Mouse (Mus musculus): Measurements from ENCODE around the gene Olfr1413.
A peak's percentile ranks its signal among the peaks of the same experiment; 100 is the strongest.

The Olfr1413 gene

GRCm38 (mm10) chr1:92571022-92571421 lies at the start of gene Olfr1413:
Gene Olfr1413, plus strand, starts transcription at chr1:92571322.
- no peak for DNase-seq

- peak; percentile 55 to 61 for DNase-seq
These were observed 49.7 kb upstream of the Olfr1413 start for GRCm38 (mm10) chr1:92521376-92521775.

GRCm38 (mm10) chr1:92523764-92524163 lies 47.4 kb upstream of the Olfr1413 start:
- no peak for DNase-seq

- DNase-seq = no peak
These were observed 34.1 kb upstream of the Olfr1413 start for GRCm38 (mm10) chr1:92536972-92537371.

- no peak for DNase-seq
These were observed 32.1 kb upstream of the Olfr1413 start for GRCm38 (mm10) chr1:92539071-92539470.

- DNase-seq = no peak
These were observed 25.2 kb upstream of the Olfr1413 start for GRCm38 (mm10) chr1:92545929-92546328.

- no peak for DNase-seq
These were observed 14.4 kb downstream of the Olfr1413 start, which contains the start of gene Olfr1412 for GRCm38 (mm10) chr1:92585479-92585878. Gene Olfr1412, plus strand, starts transcription at chr1:92585779.

- no peak for DNase-seq
These were observed 23.0 kb downstream of the Olfr1413 start, which contains the start of gene Olfr1411 for GRCm38 (mm10) chr1:92594111-92594510. Gene Olfr1411, plus strand, starts transcription at chr1:92594411.

- DNase-seq = no peak
These were observed 24.9 kb downstream of the Olfr1413 start for GRCm38 (mm10) chr1:92596019-92596418.

GRCm38 (mm10) chr1:92605482-92605881 lies 34.4 kb downstream of the Olfr1413 start, which contains the start of gene Olfr1410:
Gene Olfr1410, plus strand, starts transcription at chr1:92605782.
- DNase-seq = no peak

- DNase-seq = no peak
These were observed 36.6 kb downstream of the Olfr1413 start for GRCm38 (mm10) chr1:92607711-92608110.

- DNase-seq = peak; percentile 43 to 75
These were observed 39.9 kb downstream of the Olfr1413 start for GRCm38 (mm10) chr1:92611008-92611407.

GRCm38 (mm10) chr1:92613175-92613574 lies 42.1 kb downstream of the Olfr1413 start:
- no peak for DNase-seq

- no peak for DNase-seq
These were observed 43.4 kb downstream of the Olfr1413 start for GRCm38 (mm10) chr1:92614516-92614915.

GRCm38 (mm10) chr1:92616046-92616445 lies 44.9 kb downstream of the Olfr1413 start:
- DNase-seq = no peak

GRCm38 (mm10) chr1:92617488-92617887 lies 46.4 kb downstream of the Olfr1413 start, which contains the start of gene Olfr12:
Gene Olfr12, plus strand, starts transcription at chr1:92617788.
- no peak for DNase-seq

GRCm38 (mm10) chr1:92618360-92618759 lies 47.2 kb downstream of the Olfr1413 start:
- DNase-seq = no peak

All from cerebellum, postnatal 36 days (tissue).